Mouse (Mus musculus) small intestine, adult 2 months (tissue): Measurements from ENCODE around the gene 6030452D12Rik. TPM values are rescaled to one million over a fixed set of nuclear protein-coding genes. Genes with fewer than 3 reads are reported as not detected.
A peak's percentile ranks its signal among the peaks of the same experiment; 100 is the strongest.

Experiments used
- H3K27ac ChIP-seq: fragments of 200-500 bp; 2 replicates; pipeline ENCODE4 v1.5.1; 2012; ENCODE audit warnings: low read depth, low read length, control low read depth, inconsistent platforms; ENCODE audit not compliant: insufficient read depth
- H3K27me3 ChIP-seq: fragments of 200-500 bp; 2 replicates; pipeline ENCODE4 v1.6.1; 2012; ENCODE audit warnings: mild to moderate bottlenecking, moderate library complexity, low read length, inconsistent platforms; ENCODE audit not compliant: control insufficient read depth, insufficient read depth
- H3K36me3 ChIP-seq: fragments of 200-500 bp; 2 replicates; pipeline ENCODE4 v1.6.1; 2012; ENCODE audit warnings: mild to moderate bottlenecking, low read length, control low read depth, inconsistent platforms; ENCODE audit not compliant: control insufficient read depth, insufficient read depth
- H3K4me1 ChIP-seq: fragments of 200-500 bp; 2 replicates; pipeline ENCODE4 v1.6.1; 2012; ENCODE audit warnings: low read length, inconsistent platforms, mixed read lengths; ENCODE audit not compliant: control insufficient read depth, insufficient read depth, insufficient read length
- H3K4me3 ChIP-seq: fragments of 200-500 bp; 2 replicates; pipeline ENCODE4 v1.5.1; 2012; ENCODE audit warnings: low read depth, mild to moderate bottlenecking, control low read depth, inconsistent platforms, low read length, moderate library complexity
- CTCF ChIP-seq: fragments of 200-500 bp; IDR thresholded peaks from 2 replicates; pipeline ENCODE4 v1.5.1; 2012; ENCODE audit warnings: low read depth, mild to moderate bottlenecking, control low read depth, inconsistent platforms, low read length, moderate library complexity, mixed read lengths; ENCODE audit not compliant: insufficient replicate concordance, insufficient read length; ENCODE audit errors: extremely low read depth
- POLR2A ChIP-seq: fragments of 200-500 bp; IDR thresholded peaks from 2 replicates; pipeline ENCODE4 v1.6.1; 2012; ENCODE audit warnings: low read depth, mild to moderate bottlenecking, control low read depth, inconsistent platforms, low read length, moderate library complexity
- WGBS: fragments of 180-500 bp; shearing (Covaris S2); methylation state at CpG from one replicate; pipeline ENCODE4 v1.1.7; 2018; 5-methylcytosine and 5-hydroxymethylcytosine counted together
- polyA plus RNA-seq: library from polyadenylated mRNA; depleted of rRNA; stranded (reverse); fragments of >200 nt; gene quantifications from 2 replicates; pipeline ENCODE4 v1.2.3, GENCODE M21; 2012

6030452D12Rik gene
- polyA plus RNA-seq, 1 experiment = not detected

DNA sequence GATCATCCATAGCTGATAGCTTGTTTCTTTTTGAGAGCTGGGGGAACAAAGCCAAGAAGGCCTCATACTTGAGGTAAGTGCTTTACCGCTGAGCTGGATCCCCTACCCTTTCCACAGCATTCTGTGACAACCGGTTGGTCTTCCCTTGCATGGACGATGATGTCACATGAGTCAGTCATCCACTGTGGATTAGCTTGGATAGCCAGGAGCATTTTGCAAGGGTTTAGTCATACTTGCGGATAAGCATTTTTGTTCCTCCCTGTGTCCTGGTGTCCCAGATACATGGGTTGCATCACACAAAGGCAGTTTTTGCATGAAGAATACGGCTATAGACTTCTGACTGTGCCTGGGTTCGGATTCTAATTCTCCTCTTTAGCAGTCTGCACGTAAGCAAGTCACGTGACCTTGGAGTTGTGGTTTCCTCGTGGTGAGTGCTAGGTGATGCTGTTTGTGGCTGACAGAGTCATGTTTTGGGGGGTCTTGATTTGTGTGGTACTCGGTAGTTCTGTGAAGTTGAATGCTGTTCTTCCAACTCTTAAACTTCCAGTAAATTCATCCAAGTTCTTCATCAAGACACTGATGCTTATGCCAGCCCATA, 29.7 kb downstream of the 6030452D12Rik start:
- Histone ChIP-seq H3K27me3 (no peaks in the 10 kb centered on the region), H3K27ac (no peak overlapping the region), H3K36me3 (no peaks in the 10 kb centered on the region), H3K4me1 (no peaks in the 10 kb centered on the region), H3K4me3 (no peak overlapping the region)
- 88% methylated on average over 10 of the region's 10 CpGs for WGBS
- TF ChIP-seq CTCF (no peak), POLR2A (no peak)

DNA sequence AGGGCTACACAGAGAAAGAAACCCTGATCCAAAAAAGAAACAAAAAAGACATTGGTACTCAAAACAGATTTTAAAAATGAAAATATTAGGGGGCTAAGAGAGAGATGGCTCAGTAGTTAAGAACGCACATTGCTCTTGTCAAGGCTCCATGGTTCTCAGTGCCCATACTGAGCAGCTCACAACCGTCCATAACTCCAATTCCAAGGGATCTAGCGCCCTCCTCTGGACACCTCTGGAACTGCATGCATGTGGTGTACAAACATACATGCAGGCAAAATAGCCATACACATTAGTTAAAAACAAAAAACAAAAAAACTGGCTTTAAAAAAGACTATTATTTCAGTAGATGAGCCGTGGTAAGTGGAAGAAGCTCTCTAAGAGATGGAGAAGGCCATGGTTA, 30.2 kb downstream of the 6030452D12Rik start:
- Histone ChIP-seq H3K4me1 (no peaks in the 10 kb centered on the region), H3K27me3 (no peaks in the 10 kb centered on the region), H3K36me3 (no peaks in the 10 kb centered on the region), H3K27ac (no peak overlapping the region), H3K4me3 (no peak overlapping the region)
- TF ChIP-seq POLR2A (no peak), CTCF (peak; percentile 50; the same call in 1 of the 2 replicates)
- 72% methylated on average over 4 of the region's 4 CpGs for WGBS

DNA sequence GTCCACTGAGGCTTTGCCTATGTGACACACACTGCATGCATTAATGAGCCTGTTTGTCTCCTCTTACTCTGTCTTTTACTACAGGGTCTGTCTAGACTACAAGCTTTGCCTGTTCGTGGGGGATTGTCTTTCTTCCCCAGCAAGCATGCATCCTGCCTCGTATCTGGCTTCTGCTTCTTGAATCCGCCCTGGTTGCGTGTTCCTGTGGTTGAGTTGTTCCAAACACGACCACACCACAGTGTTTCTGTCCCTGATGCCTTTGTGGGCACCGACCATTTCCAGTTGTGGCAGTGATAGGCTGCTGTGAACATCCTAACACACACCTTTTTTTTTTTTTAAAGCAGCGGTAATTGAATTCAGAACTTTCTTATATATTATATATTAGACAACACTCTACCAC, 33.4 kb downstream of the 6030452D12Rik start:
- Histone ChIP-seq H3K4me1 (no peaks in the 10 kb centered on the region), H3K27ac (no peak overlapping the region), H3K27me3 (no peaks in the 10 kb centered on the region), H3K4me3 (no peak overlapping the region), H3K36me3 (no peaks in the 10 kb centered on the region)
- WGBS = 76% methylated on average over 7 of the region's 7 CpGs
- no peak for TF ChIP-seq CTCF
- no peak for TF ChIP-seq POLR2A

DNA sequence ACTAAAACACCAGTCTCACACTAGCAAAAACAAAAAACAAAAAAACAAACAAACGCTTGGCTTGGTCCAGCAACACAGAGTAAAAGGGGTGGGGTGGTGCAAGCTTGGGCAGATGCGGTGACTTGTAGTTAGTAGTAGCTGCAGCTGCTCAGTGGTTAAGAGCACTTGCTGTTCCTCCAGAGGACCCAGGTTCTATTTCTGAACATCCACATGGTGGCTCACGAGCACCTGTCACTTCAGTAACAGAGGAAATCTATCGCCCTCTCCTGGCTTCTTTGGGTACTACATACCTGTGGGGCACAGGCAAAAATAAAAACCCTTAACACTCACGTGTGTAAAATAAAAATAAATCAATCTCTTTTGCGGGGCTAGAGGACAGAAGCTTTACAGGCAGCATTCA, 34.1 kb downstream of the 6030452D12Rik start:
- TF ChIP-seq POLR2A (no peak), CTCF (peak; percentile 42; the same call in 1 of the 2 replicates)
- WGBS = 28% methylated on average over 6 of the region's 6 CpGs
- Histone ChIP-seq H3K27me3 (no peaks in the 10 kb centered on the region), H3K4me1 (no peaks in the 10 kb centered on the region), H3K27ac (no peak overlapping the region), H3K4me3 (no peak overlapping the region), H3K36me3 (no peaks in the 10 kb centered on the region)

DNA sequence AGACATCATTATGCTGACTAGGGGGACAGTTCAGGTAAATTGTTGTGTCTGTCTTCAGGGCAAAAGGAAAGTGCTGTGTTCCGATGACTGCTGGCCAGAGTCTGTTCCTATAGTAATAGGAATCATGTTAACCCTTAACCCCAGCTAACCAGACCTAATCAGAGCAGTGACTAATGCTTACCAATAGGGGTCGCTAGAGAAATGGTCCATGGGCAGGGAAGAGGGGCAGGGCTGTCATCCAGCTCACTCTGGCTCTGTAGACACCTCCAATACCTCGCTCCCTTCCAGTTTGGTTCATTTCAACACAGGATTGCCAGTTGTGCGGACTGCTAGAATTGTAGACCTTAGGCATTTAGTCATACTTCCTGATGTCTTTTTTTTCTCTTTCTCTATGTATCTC, 35.1 kb downstream of the 6030452D12Rik start:
- 61% methylated on average over 4 of the region's 4 CpGs for WGBS
- H3K36me3 ChIP-seq = no peaks in the 10 kb centered on the region
- peak; percentile 55; the same call in 1 of the 2 replicates for TF ChIP-seq CTCF
- TF ChIP-seq POLR2A = no peak
- no peaks in the 10 kb centered on the region for H3K4me1 ChIP-seq
- no peaks in the 10 kb centered on the region for H3K27me3 ChIP-seq
- H3K27ac ChIP-seq = no peak overlapping the region
- H3K4me3 ChIP-seq = no peak overlapping the region

DNA sequence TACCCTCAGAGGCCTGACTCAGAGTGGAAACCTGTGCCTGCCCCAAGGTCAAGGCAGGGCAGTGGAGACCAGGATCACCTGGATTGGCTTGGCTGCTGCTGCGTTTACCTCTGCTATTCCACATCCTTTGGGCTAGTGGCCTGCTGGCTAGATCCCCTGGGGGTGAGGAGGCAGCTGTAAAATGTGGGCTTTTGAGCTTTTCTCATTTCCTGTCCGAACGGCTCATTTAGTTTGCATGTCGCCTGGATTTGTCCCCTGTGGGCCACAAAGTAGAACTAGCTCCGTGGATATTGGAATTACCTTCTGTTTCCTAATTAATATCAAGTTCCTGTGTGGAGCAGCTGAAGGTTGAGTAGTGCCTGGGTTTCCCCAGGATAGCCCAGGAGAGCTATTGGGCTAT, 38.9 kb downstream of the 6030452D12Rik start:
- TF ChIP-seq CTCF (no peak), POLR2A (no peak)
- H3K36me3 ChIP-seq = no peaks in the 10 kb centered on the region
- no peaks in the 10 kb centered on the region for H3K4me1 ChIP-seq
- no peak overlapping the region for H3K4me3 ChIP-seq
- H3K27ac ChIP-seq = no peak overlapping the region
- H3K27me3 ChIP-seq = no peaks in the 10 kb centered on the region
- 74% methylated on average over 5 of the region's 5 CpGs for WGBS

DNA sequence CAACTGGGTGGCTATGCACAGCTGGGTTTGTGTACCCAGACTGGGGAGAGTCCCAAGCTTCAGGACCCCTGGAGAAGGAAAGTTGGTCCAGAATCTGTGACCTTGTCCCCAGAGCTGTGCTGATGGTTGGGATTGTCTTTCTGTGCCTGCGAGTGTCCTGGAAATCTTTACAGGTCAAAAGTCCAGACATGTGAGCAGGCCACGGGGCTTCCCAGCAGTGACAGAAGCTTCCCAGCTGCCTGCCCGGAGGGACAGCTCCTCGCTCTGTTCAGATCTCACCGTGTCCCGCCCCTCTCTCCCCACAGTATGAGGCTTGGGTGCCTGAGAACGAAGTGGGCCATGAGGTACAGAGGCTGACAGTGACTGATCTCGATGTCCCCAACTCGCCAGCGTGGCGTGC, 40.7 kb downstream of the 6030452D12Rik start:
- Histone ChIP-seq H3K27ac (no peak overlapping the region), H3K4me3 (no peak overlapping the region), H3K4me1 (no peaks in the 10 kb centered on the region), H3K27me3 (no peaks in the 10 kb centered on the region), H3K36me3 (no peaks in the 10 kb centered on the region)
- 71% methylated on average over 11 of the region's 11 CpGs for WGBS
- TF ChIP-seq CTCF = no peak
- no peak for TF ChIP-seq POLR2A

DNA sequence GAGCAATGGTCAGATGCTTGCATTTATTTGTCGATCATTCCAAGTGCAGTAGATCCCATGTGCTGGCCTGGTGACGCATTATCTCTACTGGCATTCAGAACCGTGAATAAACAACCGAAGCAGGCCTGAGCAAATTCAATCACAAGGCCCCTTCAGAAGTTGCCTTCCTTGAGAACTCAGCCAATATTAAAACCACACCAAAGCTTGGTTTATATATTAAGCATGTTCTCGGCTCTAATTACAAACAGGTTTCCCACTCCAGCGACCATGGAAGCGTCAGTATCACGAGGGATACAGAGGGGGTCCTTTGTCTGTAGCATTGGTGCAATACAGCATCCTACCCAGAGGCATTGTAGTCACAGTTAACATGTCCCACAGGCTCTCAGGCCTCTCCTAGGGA, 42.7 kb downstream of the 6030452D12Rik start:
- Histone ChIP-seq H3K4me3 (no peak overlapping the region), H3K27ac (no peak overlapping the region), H3K4me1 (no peaks in the 10 kb centered on the region), H3K27me3 (no peaks in the 10 kb centered on the region), H3K36me3 (no peaks in the 10 kb centered on the region)
- no peak for TF ChIP-seq POLR2A
- no peak for TF ChIP-seq CTCF
- 90% methylated on average over 8 of the region's 8 CpGs for WGBS
